Mouse (Mus musculus): ENCODE measurements around the gene Tnks1bp1. TPM values are rescaled to one million over a fixed set of nuclear protein-coding genes. Genes with fewer than 3 reads are reported as not detected.
A peak's percentile ranks its signal among the peaks of the same experiment; 100 is the strongest.

Gene Tnks1bp1
- polyA plus RNA-seq, 1 experiment, result 55.4 TPM

DNA sequence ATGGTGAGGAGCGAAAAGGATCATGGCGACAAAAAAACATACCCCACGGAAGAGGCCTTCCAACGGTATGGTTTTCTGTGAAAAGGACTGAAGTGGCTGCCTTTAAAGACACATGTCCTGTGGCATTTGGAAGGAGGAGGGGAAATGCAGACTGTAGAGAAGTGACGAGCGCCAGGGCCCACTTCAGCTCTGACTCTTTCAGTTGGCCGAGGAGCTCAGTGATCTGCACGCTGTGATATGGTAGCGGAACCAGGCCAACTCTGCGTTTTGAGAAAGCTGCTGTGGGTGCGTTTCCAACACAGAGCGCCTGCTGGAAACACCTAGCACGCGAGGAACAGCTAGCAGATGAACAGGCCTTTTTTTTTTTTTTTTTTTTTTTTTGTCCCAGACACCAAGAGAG lies 35.1 kb upstream of the Tnks1bp1 start:
- Histone ChIP-seq H3K27ac (ENCODE audit: insufficient read depth, low read length) (no peak overlapping the region), H3K4me1 (ENCODE audit: control insufficient read depth, insufficient read depth, low read length) (no peaks in the 10 kb centered on the region; the same call in 1 of the 2 replicates), H3K4me3 (ENCODE audit: insufficient read depth, low read length) (no peak overlapping the region)
- TF ChIP-seq POLR2A (IDR thresholded peaks at IDR 0.05; ENCODE audit: extremely low read depth, insufficient read depth, low read length) (no peak), CTCF (IDR thresholded peaks at IDR 0.05; ENCODE audit: extremely low read depth, insufficient read depth, low read length) (no peak)

DNA sequence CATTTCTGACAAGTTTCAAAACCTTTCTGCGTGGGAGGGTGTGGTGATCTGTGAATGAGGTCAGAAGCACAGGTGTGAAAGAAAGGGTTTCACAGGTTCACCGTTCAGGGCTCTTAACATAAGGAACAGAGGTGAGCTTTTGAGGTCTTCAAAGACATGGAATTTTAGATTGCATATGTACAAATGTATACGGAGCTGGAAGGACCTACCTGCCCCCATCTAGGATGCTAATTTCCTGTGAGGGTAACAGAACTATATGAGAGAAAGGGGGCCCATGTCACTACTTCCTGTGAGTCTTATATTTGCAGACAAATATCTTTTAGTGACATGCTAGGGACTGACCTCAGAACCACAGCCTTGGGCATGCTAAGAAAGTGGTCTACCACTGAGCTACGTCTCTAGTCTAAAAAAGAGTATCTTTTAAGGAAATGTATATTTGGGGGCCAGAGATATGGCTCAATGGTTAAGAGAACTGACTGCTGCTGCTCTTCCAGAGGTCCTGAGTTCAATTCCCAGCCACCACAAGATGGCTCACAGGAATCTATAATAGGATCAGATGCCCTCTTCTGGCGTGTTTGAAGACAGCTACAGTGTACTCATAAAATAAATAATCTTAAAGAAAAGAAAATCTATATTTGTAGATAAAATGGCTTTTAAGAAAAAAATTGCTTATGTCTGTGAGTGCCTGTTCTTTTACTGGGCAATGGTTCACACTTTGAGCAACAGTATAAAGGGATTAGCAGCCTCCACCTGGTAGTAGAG lies 33.8 kb upstream of the Tnks1bp1 start:
- TF ChIP-seq CTCF (IDR thresholded peaks at IDR 0.05; ENCODE audit: extremely low read depth, insufficient read depth, low read length) (no peak), POLR2A (IDR thresholded peaks at IDR 0.05; ENCODE audit: extremely low read depth, insufficient read depth, low read length) (no peak)
- H3K4me1 ChIP-seq (ENCODE audit: control insufficient read depth, insufficient read depth, low read length), result no peaks in the 10 kb centered on the region; the same call in 1 of the 2 replicates
- no peak overlapping the region for H3K4me3 ChIP-seq (ENCODE audit: insufficient read depth, low read length)
- H3K27ac ChIP-seq (ENCODE audit: insufficient read depth, low read length), result no peak overlapping the region

DNA sequence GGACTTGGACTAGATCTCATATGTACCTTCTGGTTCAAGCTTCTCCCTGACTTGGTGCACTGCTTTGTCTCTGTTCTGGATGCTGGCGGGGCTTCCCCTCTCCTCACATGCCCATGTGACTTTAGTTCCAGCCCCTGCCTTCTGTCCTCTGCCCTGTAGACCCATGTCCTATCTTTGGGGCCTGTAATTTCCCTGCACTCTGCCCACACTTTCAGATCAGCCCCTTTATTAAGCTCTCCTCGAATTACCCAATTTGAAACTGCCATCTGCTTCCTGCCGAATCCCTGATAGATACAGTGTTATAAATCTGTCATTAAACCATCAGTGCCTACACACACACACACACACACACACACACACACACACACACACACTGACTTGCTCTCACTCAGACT lies 33.2 kb upstream of the Tnks1bp1 start:
- no peak for TF ChIP-seq CTCF (IDR thresholded peaks at IDR 0.05; ENCODE audit: extremely low read depth, insufficient read depth, low read length)
- TF ChIP-seq POLR2A (IDR thresholded peaks at IDR 0.05; ENCODE audit: extremely low read depth, insufficient read depth, low read length), result no peak
- Histone ChIP-seq H3K4me1 (ENCODE audit: control insufficient read depth, insufficient read depth, low read length) (no peaks in the 10 kb centered on the region; the same call in 1 of the 2 replicates), H3K27ac (ENCODE audit: insufficient read depth, low read length) (no peak overlapping the region), H3K4me3 (ENCODE audit: insufficient read depth, low read length) (no peak overlapping the region)

DNA sequence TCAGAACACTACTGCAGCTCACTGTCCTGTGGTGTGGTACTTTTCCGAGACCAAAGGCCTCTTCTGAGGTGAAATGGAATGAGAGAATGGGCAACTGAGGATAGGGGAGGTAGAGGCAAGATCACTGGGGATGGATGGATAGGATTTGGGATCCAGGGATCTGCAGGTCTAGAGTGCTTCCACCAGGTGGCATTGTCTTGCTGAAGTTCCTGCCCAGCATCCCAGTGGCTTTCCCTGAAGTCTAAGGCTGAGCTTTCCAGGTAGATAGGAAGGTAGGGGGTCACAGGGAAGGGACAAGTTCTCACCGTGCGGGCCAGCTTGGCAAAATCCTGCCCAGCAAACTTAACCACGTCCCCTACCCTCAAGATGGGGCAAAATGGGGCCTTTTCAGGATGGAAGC lies 25.8 kb upstream of the Tnks1bp1 start:
- H3K4me3 ChIP-seq (ENCODE audit: insufficient read depth, low read length), result no peak overlapping the region
- TF ChIP-seq POLR2A (IDR thresholded peaks at IDR 0.05; ENCODE audit: extremely low read depth, insufficient read depth, low read length) (no peak), CTCF (IDR thresholded peaks at IDR 0.05; ENCODE audit: extremely low read depth, insufficient read depth, low read length) (peak; percentile 70)

DNA sequence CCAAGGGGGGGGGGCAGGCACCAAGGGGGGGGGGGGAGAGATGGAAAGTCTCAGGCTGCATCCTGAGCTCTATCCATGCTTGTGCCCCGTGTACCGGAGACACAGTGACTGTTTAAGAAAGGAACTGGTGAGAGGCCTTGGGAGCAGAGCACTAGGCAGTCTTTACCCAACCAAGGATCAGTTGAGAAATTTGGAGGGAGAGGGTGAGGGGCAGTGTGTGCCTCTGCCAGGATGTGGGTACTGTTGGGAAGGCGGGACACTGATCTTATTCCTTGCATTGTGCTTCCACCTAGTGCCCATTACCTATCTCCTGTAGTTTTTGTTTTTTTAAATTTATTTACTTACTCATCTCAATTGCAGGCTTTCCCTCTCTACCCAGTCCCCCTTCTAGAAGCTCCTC lies 21.6 kb upstream of the Tnks1bp1 start:
- Histone ChIP-seq H3K4me3 (ENCODE audit: insufficient read depth, low read length) (no peak overlapping the region), H3K4me1 (ENCODE audit: control insufficient read depth, insufficient read depth, low read length) (peaks cover 2% of the 10 kb centered on the region; the same call in 1 of the 2 replicates), H3K27ac (ENCODE audit: insufficient read depth, low read length) (no peak overlapping the region)
- TF ChIP-seq CTCF (IDR thresholded peaks at IDR 0.05; ENCODE audit: extremely low read depth, insufficient read depth, low read length), result no peak
- TF ChIP-seq POLR2A (IDR thresholded peaks at IDR 0.05; ENCODE audit: extremely low read depth, insufficient read depth, low read length), result no peak

More for the DNA sequence above, 25.8 kb upstream of the Tnks1bp1 start:
- Histone ChIP-seq H3K4me1 (ENCODE audit: control insufficient read depth, insufficient read depth, low read length) (no peaks in the 10 kb centered on the region), H3K27ac (ENCODE audit: insufficient read depth, low read length) (no peak overlapping the region)

DNA sequence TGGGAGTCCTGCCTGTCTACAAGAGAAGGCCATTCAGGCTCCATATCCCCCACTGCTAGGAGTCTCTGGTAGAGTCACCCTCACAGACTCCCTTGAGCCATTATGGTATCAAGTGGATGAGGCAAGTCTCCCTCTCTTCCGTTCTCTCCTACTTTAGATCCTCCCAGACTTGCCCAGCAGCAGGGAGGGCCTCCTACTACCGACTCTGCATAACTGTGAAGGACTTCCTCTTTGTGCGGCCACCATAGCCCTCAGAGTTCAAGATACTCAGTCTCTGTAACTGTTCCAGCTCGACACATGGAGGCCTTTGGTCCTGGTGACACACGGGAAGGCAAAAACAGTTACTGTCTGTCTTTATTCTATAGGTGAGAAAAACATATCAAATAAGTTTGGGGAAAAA lies 20.5 kb upstream of the Tnks1bp1 start:
- Histone ChIP-seq H3K27ac (ENCODE audit: insufficient read depth, low read length) (no peak overlapping the region), H3K4me1 (ENCODE audit: control insufficient read depth, insufficient read depth, low read length) (peaks cover 2% of the 10 kb centered on the region; the same call in 1 of the 2 replicates), H3K4me3 (ENCODE audit: insufficient read depth, low read length) (no peak overlapping the region)
- TF ChIP-seq POLR2A (IDR thresholded peaks at IDR 0.05; ENCODE audit: extremely low read depth, insufficient read depth, low read length), result no peak

DNA sequence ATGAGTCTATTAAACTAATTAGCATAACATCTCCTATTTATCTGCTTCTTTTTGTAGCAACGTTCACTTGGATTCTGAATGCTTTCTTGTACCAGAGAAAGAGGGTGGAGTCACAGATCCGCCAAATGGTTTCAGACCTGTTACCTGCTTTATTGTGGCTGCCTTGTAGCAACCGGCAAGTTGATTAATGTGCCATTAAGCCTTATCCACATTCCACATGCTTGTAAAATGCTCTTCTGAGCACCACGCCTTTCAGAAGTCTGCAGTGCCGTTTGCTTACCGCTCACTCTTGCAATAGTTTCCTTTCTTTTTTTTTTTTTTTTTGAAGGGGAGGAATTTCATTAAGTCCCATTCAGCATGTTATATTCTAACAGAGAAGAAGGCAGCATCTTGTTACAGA lies 17.9 kb upstream of the Tnks1bp1 start:
- TF ChIP-seq CTCF (IDR thresholded peaks at IDR 0.05; ENCODE audit: extremely low read depth, insufficient read depth, low read length) (no peak), POLR2A (IDR thresholded peaks at IDR 0.05; ENCODE audit: extremely low read depth, insufficient read depth, low read length) (no peak)

DNA sequence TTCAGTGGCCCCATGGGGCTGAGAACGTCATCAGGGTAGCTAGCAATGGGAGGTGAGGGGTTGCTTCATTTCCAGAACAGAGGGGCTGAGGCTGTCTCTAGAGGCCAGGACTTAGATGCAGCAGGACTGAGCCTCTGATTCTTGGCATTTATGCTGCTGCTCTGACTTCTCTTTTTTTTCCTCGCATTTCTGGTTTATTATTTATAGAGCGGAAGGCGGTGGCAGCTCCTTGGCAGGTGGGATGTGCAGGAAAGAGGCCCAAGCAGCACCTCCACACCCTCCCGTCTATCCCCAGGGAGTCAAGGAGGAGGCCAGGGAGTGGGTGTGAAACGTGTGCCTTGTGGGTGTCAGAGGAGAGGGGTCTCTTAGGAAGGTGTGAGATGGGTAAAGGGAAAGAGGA lies 16.8 kb upstream of the Tnks1bp1 start:
- Histone ChIP-seq H3K4me3 (ENCODE audit: insufficient read depth, low read length) (no peak overlapping the region), H3K27ac (ENCODE audit: insufficient read depth, low read length) (no peak overlapping the region), H3K4me1 (ENCODE audit: control insufficient read depth, insufficient read depth, low read length) (peaks cover 2% of the 10 kb centered on the region; the same call in 1 of the 2 replicates)
- TF ChIP-seq CTCF (IDR thresholded peaks at IDR 0.05; ENCODE audit: extremely low read depth, insufficient read depth, low read length), result no peak
- TF ChIP-seq POLR2A (IDR thresholded peaks at IDR 0.05; ENCODE audit: extremely low read depth, insufficient read depth, low read length), result no peak

More for the DNA sequence above, 17.9 kb upstream of the Tnks1bp1 start:
- no peak overlapping the region for H3K27ac ChIP-seq (ENCODE audit: insufficient read depth, low read length)
- peaks cover 2% of the 10 kb centered on the region; the same call in 1 of the 2 replicates for H3K4me1 ChIP-seq (ENCODE audit: control insufficient read depth, insufficient read depth, low read length)
- no peak overlapping the region for H3K4me3 ChIP-seq (ENCODE audit: insufficient read depth, low read length)

DNA sequence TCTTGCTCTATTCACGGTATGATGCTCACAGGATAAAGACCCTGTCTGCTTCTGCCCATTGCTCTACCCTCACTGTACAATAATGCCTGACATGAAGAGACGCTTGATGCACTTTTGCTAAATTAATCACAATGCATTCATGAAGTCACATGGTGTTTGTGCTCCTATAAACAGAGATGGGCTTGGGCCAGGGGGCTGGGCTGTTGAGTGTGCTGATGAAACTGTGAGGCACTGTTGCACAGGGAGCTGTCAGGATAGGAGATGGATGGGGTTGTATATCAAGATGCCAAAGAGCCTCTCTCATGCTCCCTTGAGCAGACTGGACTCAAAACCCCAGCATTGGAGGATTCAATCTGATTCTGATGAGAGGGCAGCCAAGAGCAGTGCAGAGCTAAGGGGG lies 14.7 kb upstream of the Tnks1bp1 start:
- TF ChIP-seq POLR2A (IDR thresholded peaks at IDR 0.05; ENCODE audit: extremely low read depth, insufficient read depth, low read length), result no peak
- TF ChIP-seq CTCF (IDR thresholded peaks at IDR 0.05; ENCODE audit: extremely low read depth, insufficient read depth, low read length), result no peak

DNA sequence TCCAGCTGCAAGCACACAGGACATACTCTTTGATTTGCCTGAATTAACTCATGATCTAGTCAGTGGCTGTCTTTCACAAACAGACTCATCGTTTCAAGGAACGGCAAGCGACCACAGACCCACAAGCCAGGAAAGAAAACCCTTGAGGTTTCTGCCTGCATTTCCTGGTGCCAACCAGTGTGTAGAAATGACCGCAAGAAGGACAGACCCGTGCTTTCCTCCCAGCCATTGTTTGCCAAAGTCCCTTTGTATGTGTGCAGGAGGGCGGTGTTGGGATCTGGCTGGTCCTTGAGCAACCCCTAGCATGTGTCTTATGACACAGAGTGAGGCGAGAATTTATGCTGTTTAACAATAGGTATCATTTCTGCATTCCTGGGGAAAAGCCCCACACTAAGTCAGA lies 13.7 kb upstream of the Tnks1bp1 start:
- no peak for TF ChIP-seq CTCF (IDR thresholded peaks at IDR 0.05; ENCODE audit: extremely low read depth, insufficient read depth, low read length)
- TF ChIP-seq POLR2A (IDR thresholded peaks at IDR 0.05; ENCODE audit: extremely low read depth, insufficient read depth, low read length), result no peak
- Histone ChIP-seq H3K27ac (ENCODE audit: insufficient read depth, low read length) (no peak overlapping the region), H3K4me1 (ENCODE audit: control insufficient read depth, insufficient read depth, low read length) (peaks cover 9% of the 10 kb centered on the region; the same call in 1 of the 2 replicates), H3K4me3 (ENCODE audit: insufficient read depth, low read length) (no peak overlapping the region)

More for the DNA sequence above, 14.7 kb upstream of the Tnks1bp1 start:
- H3K27ac ChIP-seq (ENCODE audit: insufficient read depth, low read length), result no peak overlapping the region
- H3K4me1 ChIP-seq (ENCODE audit: control insufficient read depth, insufficient read depth, low read length), result peaks cover 7% of the 10 kb centered on the region; the same call in 1 of the 2 replicates
- no peak overlapping the region for H3K4me3 ChIP-seq (ENCODE audit: insufficient read depth, low read length)

Measured in cortical plate, adult 2 months (tissue).